Mouse (Mus musculus) stomach, postnatal 0 days (tissue): ENCODE data around the gene Pdzd9. TPM values are rescaled to one million over a fixed set of nuclear protein-coding genes. Genes with fewer than 3 reads are reported as not detected.
A peak's percentile ranks its signal among the peaks of the same experiment; 100 is the strongest.

ENCODE experiments used
- ATAC-seq: fragments of 200-750 bp; cut with Nextera tagmentation; 2 replicates; pipeline ENCODE4 v1.8.0; 2017; ENCODE audit not compliant: low FRiP score, low TSS enrichment
- DNase-seq: peaks from one replicate; pipeline ENCODE4 v3.0.0-alpha.2; 2016; ENCODE audit warnings: low spot score
- H3K27ac ChIP-seq: fragments of 300-500 bp; sonication (generic); replicated peaks from 2 replicates; pipeline ENCODE4 v1.5.1; 2014; ENCODE audit warnings: mild to moderate bottlenecking, control low read depth
- H3K27me3 ChIP-seq: fragments of 300-500 bp; sonication (generic); 2 replicates; pipeline ENCODE4 v1.6.1; 2014; ENCODE audit warnings: low read length; ENCODE audit not compliant: control insufficient read depth, insufficient read depth
- H3K36me3 ChIP-seq: fragments of 300-500 bp; sonication (generic); 2 replicates; pipeline ENCODE4 v1.6.1; 2014; ENCODE audit warnings: low read length, mixed read lengths; ENCODE audit not compliant: control insufficient read depth, insufficient read depth
- H3K4me1 ChIP-seq: fragments of 300-500 bp; sonication (generic); replicated peaks from 2 replicates; pipeline ENCODE4 v1.6.1; 2014; ENCODE audit warnings: antibody characterized with exemption; ENCODE audit not compliant: control insufficient read depth, insufficient read depth
- H3K4me2 ChIP-seq: fragments of 300-500 bp; sonication (generic); replicated peaks from 2 replicates; pipeline ENCODE4 v1.6.1; 2014; ENCODE audit warnings: low read depth, mild to moderate bottlenecking, control low read depth, moderate library complexity
- H3K4me3 ChIP-seq: fragments of 300-500 bp; sonication (generic); 2 replicates; pipeline ENCODE4 v1.5.1; 2014; ENCODE audit warnings: low read depth, low read length, control low read depth
- H3K9ac ChIP-seq: fragments of 300-500 bp; sonication (generic); 2 replicates; pipeline ENCODE4 v1.6.1; 2014; ENCODE audit warnings: mild to moderate bottlenecking, low read length, control low read depth, mixed read lengths
- H3K9me3 ChIP-seq: fragments of 300-500 bp; sonication (generic); 2 replicates; pipeline ENCODE4 v1.6.1; 2016; ENCODE audit warnings: low read length; ENCODE audit not compliant: control insufficient read depth
- CTCF ChIP-seq: IDR thresholded peaks from 2 replicates; pipeline ENCODE4 v1.5.1; 2016; ENCODE audit warnings: antibody characterized with exemption, low read depth, mild to moderate bottlenecking, moderate library complexity
- EP300 ChIP-seq: optimal IDR thresholded peaks from 2 replicates; pipeline ENCODE3; 2016; ENCODE audit warnings: antibody characterized with exemption
- WGBS: fragments of 180-500 bp; shearing (Covaris S2); extraction: QIAGEN DNeasy Blood & Tissue Kit; methylation state at CpG from one replicate; pipeline ENCODE4 v1.1.7; 2014; 5-methylcytosine and 5-hydroxymethylcytosine counted together
- polyA plus RNA-seq: library from polyadenylated mRNA; unstranded; fragments of >200 nt; fragmentation: Nextera tagmentation; extraction: Ambion mirVana; gene quantifications from 2 replicates; pipeline ENCODE4 v1.2.1, GENCODE M21; 2015

Pdzd9 gene
- polyA plus RNA-seq, 1 experiment from 2014 or later = 0.27 TPM

DNA sequence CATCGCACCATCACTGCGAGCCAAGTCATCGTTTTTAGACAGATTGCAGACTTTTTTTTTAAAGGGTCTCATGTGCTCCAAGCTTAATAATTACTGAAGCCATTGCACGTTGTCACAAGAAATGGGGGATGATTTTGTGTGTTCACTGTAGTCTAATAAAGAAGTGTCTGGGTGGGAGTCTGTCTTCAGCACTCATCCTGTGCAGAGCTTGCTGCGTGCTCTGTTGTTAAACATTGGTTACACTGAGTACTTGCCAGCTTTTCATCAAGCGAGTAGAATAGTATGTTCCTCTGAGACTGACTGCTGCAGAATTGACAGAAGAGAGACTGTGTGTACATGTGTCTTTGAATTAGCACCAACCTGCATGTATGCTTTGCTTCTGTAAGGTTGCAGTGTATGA is 15.1 kb upstream of the Pdzd9 start:
- Histone ChIP-seq H3K4me3 (no peak overlapping the region), H3K9ac (no peak overlapping the region), H3K27me3 (no peaks in the 10 kb centered on the region), H3K36me3 (no peaks in the 10 kb centered on the region), H3K9me3 (no peaks in the 10 kb centered on the region), H3K27ac (no peak overlapping the region), H3K4me2 (no peak overlapping the region), H3K4me1 (no peaks in the 10 kb centered on the region; the same call in 1 of the 2 replicates)
- ATAC-seq (no peak), DNase-seq (no peak)
- WGBS = 41% methylated on average over 6 of the region's 6 CpGs
- TF ChIP-seq EP300 = no peak

DNA sequence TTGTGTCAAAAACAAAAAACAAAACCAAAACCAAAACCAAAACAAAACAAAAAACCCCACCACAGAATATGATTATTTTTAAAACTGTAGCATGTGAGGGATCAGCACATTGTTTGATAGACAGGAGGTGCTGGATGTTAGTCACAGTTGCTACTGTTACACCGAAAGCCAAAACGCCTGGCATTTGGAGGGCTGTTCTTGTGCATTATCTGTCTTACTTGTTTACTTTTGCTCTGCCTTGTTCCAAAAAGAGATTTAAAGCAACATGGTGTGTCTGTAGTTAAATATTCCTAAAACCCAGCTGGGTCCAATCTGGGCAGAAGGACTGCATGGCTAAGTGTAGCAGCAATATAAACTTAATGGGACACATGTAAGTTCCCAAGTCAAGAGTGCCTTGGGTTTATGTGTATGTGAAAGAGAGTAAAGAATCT is 14.6 kb upstream of the Pdzd9 start:
- ATAC-seq (no peak), DNase-seq (no peak)
- Histone ChIP-seq H3K27me3 (no peaks in the 10 kb centered on the region), H3K4me3 (no peak overlapping the region), H3K36me3 (no peaks in the 10 kb centered on the region), H3K9me3 (no peaks in the 10 kb centered on the region), H3K9ac (no peak overlapping the region), H3K4me2 (no peak overlapping the region), H3K4me1 (no peaks in the 10 kb centered on the region; the same call in 1 of the 2 replicates), H3K27ac (no peak overlapping the region)
- no peak for TF ChIP-seq CTCF
- no peak for TF ChIP-seq EP300
- WGBS = 32% methylated on average over 2 of the region's 2 CpGs

GRCm38 (mm10) chr7:120682002-120682401 is 11.9 kb upstream of the Pdzd9 start:
- Histone ChIP-seq H3K27me3 (no peaks in the 10 kb centered on the region), H3K4me1 (no peaks in the 10 kb centered on the region; the same call in 1 of the 2 replicates), H3K27ac (no peak overlapping the region), H3K9me3 (no peaks in the 10 kb centered on the region), H3K36me3 (no peaks in the 10 kb centered on the region), H3K4me3 (no peak overlapping the region), H3K4me2 (no peak overlapping the region), H3K9ac (no peak overlapping the region)
- DNase-seq = no peak
- ATAC-seq = no peak
- 51% methylated on average over 4 of the region's 4 CpGs for WGBS
- TF ChIP-seq CTCF (no peak), EP300 (no peak)

DNA sequence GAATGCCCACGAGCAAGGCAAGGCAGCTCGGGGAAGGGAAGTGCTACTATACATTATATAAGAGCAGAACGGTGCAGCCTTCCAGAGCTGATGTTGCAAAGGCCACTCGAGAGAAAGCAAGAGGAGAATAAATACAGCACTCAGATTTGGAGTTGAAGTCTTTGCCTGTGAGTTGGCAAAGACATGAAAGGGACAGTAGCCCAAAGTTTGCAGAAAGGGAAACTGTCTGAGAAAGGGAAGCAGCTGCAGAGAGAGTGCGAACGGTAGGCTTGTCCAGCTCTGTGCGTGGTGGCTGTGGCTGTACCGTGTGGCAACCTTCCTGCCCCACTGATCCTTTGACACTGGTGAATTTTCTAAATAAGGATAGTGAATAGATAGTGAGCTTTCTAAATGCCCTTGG is 8.9 kb upstream of the Pdzd9 start:
- Histone ChIP-seq H3K27me3 (no peaks in the 10 kb centered on the region), H3K27ac (no peak overlapping the region), H3K4me3 (no peak overlapping the region), H3K9ac (no peak overlapping the region), H3K4me2 (peak overlapping the region; percentile 85), H3K9me3 (no peaks in the 10 kb centered on the region), H3K36me3 (no peaks in the 10 kb centered on the region), H3K4me1 (no peaks in the 10 kb centered on the region)
- no peak for DNase-seq
- ATAC-seq = no peak
- 33% methylated on average over 8 of the region's 8 CpGs for WGBS
- TF ChIP-seq CTCF = no peak

- Histone ChIP-seq H3K4me3 (peak overlapping the region; percentile 89), H3K27me3 (no peaks in the 10 kb centered on the region), H3K9ac (peak overlapping the region; percentile 83), H3K4me2 (peak overlapping the region; percentile 85), H3K36me3 (no peaks in the 10 kb centered on the region), H3K27ac (peak overlapping the region; percentile 83), H3K4me1 (no peaks in the 10 kb centered on the region), H3K9me3 (no peaks in the 10 kb centered on the region)
- WGBS = 2% methylated on average over 42 of the region's 42 CpGs
- no peak; the same call in 1 of the 2 replicates for ATAC-seq
- no peak for TF ChIP-seq EP300
- no peak for TF ChIP-seq CTCF
- DNase-seq = peak; percentile 34
These were observed 7.8 kb upstream of the Pdzd9 start for GRCm38 (mm10) chr7:120677764-120678531.

- Histone ChIP-seq H3K4me2 (peak within 1 kb of the TSS; percentile 85), H3K9me3 (no peaks in the 10 kb centered on the region), H3K9ac (peak within 1 kb of the TSS; percentile 83), H3K36me3 (no peaks in the 10 kb centered on the region), H3K4me1 (no peaks in the 10 kb centered on the region), H3K27me3 (no peaks in the 10 kb centered on the region), H3K4me3 (peak within 1 kb of the TSS; percentile 89), H3K27ac (peak within 1 kb of the TSS; percentile 83)
- TF ChIP-seq CTCF (no peak), EP300 (no peak)
- ATAC-seq (peak; percentile 94), DNase-seq (peak; percentile 83)
- 1% methylated on average over 40 of the region's 44 CpGs for WGBS
These were observed 7.0 kb upstream of the Pdzd9 start, which contains the start of gene Mosmo for GRCm38 (mm10) chr7:120677001-120677643. TSS of gene Mosmo (plus strand) at chr7:120677618.
